Mouse (Mus musculus): ENCODE data around the gene Bmp2k. TPM values are rescaled to one million over a fixed set of nuclear protein-coding genes. Genes with fewer than 3 reads are reported as not detected.

Gene Bmp2k
- total RNA-seq, 2 experiments from 2014 or later = 15.5 to 16.8 TPM

DNA sequence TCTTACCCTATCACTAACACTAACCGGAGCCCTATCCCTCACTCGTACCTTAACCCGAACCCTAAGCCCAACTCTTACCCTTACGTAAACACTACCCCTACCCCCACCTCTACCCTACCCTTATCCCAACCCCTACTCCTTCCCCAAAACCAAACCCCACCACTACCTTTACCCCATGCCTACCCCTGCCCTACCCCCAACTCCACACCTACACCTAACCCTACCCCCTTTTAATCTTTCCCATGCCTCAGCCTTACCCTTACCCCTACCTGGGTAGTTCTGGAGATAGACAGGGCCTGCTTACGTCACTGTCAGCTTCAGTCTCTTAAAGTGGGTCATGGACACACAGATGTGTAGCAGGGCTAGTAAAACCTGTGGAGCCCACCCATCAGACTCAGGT, 51.4 kb downstream of the Bmp2k start:
- no peak for DNase-seq (ENCODE audit: low spot score in 2 of 2)

DNA sequence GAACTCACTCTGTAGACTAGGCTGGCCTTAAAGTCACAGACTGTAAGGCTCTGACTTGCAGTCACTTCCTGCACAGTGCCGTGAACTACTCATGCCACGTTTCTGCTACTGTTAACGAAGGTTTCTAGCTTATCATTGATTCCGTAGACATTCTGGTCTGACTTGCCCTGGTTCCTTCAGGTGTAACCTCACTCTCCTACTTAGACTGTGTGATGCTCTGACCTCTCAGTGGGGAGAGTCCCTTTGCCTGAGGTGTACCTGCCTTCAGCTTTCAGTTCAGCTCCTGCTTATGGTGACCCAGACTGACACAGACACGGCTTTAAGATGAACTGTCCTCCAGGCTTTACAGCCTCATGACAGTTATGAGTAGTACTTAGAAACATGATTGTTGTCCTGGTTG, 56.7 kb downstream of the Bmp2k start:
- DNase-seq (ENCODE audit: low spot score in 2 of 2) = no peak

DNA sequence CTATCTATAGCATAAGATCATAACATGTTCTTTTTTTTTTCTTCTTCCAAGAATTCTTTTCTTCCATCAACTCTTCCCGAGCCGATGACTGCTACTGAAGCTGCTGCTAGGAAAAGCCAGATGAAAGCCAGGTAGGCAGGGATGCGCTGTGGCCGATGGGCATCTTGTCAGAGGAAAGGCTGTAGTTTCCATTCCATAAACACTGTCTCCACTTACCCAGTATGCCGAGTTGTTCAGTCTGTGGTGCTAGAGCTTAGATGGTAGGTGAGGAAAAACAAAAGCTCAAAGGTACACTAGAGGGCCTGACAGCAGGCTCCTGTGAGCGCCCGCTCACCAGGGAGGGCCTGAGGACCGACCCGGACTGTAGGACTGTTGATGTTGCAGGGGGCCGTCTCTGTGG, 57.3 kb downstream of the Bmp2k start:
- no peak for DNase-seq (ENCODE audit: low spot score in 2 of 2)

DNA sequence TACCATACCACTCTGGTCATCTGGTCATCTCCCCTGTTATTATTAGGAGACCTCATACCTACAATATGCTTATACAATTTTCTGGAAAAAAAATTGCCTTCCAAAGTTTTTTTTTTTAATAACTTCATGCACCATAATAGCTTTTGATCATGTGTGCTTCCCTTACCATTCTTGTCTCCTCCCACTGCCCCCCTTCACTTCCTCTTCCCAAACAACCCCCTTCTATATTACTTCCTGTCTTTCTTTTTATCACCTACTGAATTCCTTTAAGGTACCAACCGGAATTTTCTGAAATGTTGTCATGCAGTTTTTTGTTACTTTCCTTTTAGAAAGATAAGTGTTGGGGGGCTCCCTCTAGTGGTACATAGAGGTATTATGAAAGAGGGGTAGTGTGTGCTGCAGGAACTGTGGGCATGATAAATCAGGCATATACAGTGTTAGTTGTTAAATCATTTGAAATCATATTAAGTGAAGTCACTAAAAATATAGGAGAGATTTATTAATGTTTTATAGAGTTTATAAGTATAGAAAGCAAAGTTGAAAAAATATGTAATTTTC, 58.1 kb downstream of the Bmp2k start:
- DNase-seq (ENCODE audit: low spot score in 2 of 2) = peak in 1 of 2 experiments; percentile 20

DNA sequence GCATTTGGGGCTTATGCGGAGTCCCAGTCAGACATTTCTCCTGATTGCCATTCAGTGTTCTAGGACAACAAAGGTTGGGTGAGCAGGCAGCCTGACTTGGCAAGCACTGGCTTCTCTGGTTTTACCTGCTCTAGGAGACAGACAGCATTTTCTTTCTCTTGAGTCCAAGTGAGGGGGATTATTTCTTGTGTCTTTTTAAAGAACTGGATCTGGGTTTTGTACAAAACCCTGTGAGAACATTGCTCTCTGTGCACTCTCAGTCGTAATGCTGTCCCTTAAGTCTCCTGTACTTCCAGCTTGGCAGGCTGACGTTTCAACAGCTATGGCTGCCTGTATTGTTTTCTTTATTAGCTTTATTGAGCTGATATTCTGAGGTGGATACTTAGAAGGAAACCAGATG, 58.9 kb downstream of the Bmp2k start:
- DNase-seq (ENCODE audit: low spot score in 2 of 2) = no peak

DNA sequence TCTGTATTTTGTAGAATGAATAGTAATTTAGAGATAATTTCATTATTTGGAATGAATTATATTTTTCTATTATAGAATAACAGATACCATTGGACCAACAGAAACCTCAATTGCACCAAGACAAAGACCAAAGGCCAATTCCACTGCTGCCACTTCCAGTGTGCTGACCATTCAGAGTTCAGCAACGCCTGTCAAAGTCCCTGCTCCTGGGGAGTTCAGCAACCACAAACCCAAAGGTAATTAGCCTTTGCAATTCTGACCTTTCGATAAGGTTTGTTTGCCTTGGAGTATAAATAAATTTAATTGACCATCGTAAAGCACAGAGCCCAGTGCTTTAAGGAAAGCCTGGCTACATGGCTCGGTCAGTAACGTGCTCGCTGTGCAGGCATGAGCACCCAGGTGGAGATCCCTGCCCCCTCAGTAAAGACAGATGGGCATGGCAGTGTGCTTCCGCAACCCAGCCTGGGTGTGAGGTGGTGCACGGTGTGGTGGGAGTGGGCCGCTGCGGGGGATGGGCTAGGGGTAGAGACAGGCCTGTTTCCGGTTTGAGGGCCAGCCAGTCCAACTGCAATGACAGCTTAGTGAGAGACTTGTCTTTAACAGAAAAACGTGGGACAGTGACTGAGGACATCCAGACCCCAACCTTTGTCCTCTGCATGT, 59.4 kb downstream of the Bmp2k start:
- DNase-seq (ENCODE audit: low spot score in 2 of 2) = no peak

DNA sequence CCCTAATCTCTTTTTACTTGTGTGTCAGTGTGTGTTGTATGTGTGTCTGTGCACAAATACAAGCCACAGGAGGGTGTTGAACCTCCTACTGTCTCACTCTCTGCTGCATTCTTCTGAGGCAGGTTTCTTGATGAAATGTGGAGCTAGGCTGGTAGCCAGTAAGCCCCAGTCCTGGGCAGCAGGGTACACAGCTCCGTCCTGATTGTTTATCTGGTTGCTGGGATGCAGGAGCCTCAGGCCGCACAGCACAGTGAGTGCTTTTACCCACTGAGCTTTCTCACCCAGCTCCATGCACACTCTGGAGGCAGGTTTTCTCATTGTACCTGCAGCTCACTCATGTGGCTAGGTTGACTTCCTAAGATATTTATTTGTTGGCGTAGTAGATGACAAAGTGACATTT, 63.4 kb downstream of the Bmp2k start:
- DNase-seq (ENCODE audit: low spot score in 2 of 2) = no peak

DNA sequence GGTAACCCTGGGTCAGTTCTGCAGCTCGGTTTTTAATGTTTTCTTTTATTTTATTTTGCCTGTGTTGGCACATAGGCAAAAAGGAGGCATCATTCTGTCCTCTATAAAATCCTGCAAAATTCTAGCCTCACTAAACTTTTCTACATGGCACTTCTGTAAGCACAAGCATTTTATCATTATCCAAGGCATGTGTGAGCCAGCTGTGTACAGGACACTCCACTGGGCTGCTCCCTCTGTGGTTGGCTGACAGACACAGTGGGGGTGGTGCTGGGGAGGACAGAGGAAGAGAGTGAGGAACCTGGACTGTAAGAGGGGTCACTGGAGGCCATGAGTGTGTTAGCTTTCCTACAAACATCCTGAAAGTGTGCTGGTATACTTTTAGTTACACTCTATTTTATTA, 64.6 kb downstream of the Bmp2k start:
- no peak for DNase-seq (ENCODE audit: low spot score in 2 of 2)

DNA sequence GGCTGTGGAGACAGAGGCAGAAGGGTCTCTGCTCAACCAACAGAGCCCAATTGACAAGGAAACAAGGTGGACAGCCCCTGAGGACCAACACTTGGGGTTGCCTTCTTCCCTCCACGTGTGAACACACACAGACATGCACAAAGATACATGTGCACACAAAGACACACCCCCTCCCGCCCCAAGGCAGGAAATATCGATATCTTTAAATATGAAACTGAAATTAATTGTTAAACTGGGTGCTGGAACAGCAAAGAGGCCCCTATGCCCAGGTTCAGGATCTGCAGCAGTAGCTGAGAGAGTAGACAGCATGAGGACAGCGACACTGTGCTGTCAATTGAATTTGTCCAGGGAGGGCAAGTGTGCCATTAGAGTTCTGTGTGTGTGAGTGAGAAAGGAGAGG, 68.3 kb downstream of the Bmp2k start:
- no peak for DNase-seq (ENCODE audit: low spot score in 2 of 2)

DNA sequence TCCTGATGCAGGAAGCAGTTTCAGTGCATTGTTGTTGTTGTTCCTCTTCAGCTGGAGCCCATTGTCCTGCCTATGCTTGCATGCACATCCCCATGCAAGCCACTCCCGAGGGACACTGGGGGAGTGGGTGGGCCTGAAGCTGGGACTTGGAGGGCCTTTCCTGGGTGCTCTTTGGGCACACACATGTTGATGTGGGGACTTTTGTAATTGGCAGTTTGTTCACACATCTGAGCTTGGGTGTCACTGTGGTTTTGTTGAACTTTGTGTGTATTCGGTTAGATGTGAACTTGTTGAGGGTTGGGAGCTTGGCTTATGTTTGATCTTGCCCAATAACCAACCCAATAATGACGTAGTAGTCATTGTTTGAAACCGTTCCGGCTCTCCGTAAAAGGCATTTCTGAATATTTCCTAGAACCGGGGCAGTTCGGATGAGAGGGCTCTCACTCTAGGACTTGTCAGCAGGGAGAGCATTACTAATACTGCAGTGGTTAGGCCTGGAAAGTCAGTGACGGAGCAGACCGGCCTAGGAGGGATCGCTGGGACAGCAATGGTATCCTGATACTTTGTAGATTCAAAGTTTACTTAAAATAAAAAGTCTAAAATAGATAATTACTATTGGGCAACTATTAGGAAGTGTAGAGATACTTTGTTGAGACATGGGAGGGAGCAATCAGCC, 78.1 kb downstream of the Bmp2k start:
- DNase-seq (ENCODE audit: low spot score in 2 of 2) = no peak

DNA sequence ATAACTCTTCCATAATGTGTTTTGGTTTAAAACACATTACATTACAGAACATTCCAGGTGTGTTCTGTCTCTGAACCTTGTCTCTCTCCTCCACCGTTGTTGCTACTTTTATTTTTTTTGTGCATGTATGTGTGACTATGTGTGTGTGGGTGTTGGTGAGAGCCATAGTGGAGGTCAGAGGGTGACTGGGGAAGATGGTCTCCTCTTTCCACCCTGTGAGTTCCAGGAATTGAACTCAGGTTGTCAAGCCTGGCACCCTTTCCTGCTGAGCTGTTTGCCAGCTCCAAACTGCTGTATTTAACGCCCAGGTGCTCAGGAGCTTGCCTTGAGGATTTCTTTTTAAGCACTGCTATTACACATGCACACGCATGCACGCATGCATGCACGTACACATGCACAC, 78.7 kb downstream of the Bmp2k start:
- DNase-seq (ENCODE audit: low spot score in 2 of 2) = no peak

DNA sequence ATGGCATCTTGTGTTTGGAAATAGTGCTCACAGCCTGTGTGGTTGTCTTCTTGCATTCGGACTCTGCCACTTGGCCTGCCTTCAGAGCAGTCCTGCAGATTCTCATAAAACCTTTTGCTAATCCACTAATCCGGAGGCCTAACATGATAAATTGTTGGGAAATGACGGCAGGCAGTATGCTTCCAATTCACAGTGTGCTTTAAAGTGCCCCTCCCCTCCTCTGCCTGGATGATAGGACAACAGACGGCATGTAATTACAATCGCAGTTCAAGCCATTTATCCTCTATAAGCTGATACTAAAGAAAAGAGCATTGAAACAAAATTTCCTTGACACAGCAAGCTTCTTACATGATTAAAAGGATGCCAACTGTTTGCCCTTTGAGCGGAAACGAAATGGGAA, 80.2 kb downstream of the Bmp2k start:
- DNase-seq (ENCODE audit: low spot score in 2 of 2) = no peak

DNA sequence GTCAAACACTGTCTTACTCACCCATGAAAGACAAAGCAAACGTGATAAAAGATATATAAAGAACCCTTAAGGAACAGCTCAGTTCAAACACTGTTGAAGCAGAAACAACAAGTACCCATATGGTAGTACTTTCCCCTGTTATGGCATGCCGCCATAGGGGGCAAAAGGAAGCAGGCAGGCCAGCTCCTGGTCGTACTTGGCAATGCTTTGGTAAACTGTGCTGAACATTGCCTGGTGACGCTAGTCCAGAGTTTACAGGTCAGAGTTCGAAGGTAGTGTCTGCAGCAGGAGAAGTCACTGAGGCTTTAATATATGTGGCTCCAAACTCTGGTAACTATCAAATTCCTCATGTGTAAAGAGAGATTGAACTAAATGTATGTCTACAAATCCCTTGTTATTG, 81.2 kb downstream of the Bmp2k start:
- no peak for DNase-seq (ENCODE audit: low spot score in 2 of 2)

DNA sequence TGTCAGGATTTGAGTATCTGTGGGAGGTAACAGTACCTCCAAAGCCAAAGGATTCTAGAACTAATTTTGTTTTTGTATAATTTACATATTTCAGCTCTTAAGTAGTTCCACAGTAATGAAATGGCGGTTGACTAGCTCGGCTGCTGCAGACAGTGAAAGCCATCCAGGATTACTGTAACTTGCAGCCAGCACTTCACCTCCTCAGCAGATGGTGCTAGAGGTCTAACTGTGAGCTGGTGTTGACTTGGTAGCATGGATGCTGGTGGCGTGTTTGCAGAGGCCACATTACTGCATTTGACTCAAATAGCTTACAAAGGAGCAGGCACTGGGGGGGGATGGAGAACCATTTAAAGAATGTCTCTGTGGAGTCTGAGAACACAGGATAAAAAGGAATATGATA, 84.0 kb downstream of the Bmp2k start:
- DNase-seq (ENCODE audit: low spot score in 2 of 2) = no peak

DNA sequence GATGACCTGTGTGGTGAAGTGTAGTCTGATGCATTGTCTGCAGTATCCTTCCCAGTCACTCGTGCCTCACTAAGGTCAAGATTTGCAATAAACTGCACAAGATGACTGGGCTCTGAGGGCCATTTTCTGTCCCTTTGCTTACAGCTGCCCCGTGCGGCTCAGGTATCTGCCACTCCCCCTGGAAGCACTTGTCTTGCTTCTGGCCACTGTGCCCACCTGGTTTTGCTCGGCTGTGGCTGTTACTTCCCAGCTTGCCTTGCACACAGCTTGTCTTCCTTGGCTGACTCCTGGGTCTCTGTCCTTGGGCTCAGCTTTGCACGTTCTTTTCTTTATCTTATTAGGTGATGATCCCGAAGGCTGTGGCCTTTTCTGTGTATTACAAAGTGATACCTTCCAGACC, 86.2 kb downstream of the Bmp2k start:
- no peak for DNase-seq (ENCODE audit: low spot score in 2 of 2)

DNA sequence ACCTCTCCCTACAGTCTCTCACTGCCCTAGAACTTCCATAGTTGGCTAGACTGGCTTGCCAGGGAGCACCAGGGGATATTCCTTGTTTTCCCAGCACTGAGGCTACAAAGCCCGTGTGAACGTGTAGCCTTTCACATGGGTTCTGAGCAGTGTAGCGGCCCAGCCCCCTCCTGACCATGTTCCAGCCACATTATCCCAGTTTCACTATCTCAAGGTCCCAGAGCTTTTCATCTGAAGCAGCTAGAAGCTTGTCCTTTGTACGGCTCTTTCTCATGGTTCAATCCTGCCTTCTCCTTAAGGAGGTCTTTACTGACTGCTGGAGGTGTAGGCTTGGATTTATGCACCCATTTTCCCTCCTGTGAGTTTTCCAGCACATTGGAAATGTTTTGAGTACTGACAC, 87.1 kb downstream of the Bmp2k start:
- DNase-seq (ENCODE audit: low spot score in 2 of 2) = no peak

DNA sequence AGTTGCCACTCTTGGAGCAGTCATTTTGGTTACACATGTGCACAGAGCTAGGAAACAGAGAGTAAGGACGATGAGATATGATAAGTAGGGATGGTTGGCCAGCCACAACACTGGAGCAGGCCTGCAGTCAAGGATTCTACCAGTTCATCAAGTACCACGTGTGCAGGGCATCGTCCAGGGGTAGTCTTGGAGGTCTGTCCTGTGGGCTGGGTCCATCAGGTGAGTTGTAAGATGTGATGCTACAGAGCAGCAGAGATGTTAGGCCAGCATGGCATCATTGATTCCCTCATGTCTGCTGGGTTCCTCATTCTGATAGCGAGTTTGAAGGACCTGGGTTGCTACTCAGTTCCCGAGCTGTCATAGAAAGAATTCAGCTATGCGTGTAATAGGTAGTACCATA, 87.6 kb downstream of the Bmp2k start:
- DNase-seq (ENCODE audit: low spot score in 2 of 2) = no peak

DNA sequence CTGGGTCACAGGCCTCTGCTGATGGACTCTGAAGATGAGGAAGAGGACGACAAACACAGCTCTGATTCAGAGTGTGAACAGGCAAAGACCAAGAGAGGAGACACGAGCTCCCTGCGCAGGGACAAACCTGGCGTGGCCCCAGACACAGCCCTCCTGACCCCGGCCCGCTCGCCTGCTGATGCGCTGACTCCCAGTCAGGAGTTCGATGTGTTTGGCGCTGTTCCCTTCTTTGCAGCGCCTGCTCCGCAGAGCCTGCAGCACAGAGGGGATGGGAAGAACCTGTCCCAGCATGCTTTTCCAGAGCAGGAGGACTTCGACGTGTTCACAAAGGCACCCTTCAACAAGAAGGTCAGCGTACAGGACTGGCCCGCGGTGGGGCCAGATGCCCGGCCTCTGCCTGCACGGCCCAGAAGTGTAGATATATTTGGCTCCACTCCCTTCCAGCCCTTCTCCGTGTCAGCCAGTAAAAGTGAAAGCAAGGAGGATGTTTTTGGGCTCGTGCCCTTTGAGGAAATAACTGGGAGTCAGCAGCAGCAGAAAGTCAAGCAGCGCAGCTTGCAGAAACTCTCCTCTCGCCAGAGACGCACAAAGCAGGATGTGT, 89.6 kb downstream of the Bmp2k start:
- DNase-seq (ENCODE audit: low spot score in 2 of 2) = no peak

DNA sequence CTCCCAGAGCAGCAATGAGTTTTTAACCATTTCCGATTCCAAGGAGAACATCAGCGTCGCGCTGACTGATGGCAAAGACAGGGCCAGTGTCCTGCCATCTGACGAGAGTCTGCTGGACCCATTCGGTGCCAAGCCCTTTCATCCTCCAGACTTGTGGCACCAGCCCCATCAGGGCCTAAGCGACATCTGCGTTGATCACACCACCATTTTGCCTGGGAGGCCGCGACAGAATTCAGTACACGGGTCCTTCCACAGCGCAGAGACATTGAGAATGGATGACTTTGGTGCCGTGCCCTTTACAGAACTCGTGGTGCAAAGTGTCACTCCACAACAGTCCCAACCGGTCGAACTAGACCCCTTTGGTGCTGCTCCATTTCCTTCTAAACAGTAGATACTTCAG, 90.3 kb downstream of the Bmp2k start:
- no peak for DNase-seq (ENCODE audit: low spot score in 2 of 2)

DNA sequence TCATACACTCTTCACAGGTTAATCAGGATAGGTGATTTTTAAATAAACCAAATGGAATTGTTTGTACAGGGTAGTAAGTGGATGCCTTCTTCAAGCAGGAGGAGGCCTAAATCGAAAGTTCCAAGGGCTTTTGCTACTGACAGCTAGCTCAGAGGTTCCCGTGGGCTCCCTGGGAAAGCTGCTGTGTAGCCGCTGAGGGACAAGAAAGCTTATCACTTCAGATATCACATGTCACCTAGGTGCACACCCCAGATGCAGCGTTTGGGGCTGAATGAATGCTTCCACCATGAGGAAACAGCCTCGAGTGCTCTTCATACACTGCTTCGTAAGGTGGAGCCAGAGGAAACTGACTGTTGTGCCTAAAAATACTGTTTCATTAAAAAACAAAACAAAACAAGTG, 90.7 kb downstream of the Bmp2k start:
- DNase-seq (ENCODE audit: low spot score in 2 of 2) = no peak

DNA sequence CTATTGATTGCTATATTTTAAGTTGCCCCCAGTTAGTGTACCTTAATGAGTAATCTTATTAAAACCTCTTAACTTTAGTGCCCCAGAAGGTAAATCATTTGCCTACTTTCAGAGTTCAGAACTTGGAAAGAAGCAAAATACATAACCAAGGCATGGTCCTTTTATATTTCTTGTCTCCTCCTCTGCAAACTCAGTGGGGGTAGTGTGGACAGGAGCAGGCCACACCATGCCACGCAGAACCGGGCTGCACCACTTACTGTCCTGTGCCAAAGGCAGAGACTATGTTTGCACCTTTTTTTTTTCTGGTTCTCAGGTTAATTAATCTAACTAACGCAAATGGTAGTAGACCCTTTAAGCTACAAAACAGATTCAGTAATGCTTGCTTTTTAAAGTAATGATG, 91.9 kb downstream of the Bmp2k start:
- no peak for DNase-seq (ENCODE audit: low spot score in 2 of 2)

DNA sequence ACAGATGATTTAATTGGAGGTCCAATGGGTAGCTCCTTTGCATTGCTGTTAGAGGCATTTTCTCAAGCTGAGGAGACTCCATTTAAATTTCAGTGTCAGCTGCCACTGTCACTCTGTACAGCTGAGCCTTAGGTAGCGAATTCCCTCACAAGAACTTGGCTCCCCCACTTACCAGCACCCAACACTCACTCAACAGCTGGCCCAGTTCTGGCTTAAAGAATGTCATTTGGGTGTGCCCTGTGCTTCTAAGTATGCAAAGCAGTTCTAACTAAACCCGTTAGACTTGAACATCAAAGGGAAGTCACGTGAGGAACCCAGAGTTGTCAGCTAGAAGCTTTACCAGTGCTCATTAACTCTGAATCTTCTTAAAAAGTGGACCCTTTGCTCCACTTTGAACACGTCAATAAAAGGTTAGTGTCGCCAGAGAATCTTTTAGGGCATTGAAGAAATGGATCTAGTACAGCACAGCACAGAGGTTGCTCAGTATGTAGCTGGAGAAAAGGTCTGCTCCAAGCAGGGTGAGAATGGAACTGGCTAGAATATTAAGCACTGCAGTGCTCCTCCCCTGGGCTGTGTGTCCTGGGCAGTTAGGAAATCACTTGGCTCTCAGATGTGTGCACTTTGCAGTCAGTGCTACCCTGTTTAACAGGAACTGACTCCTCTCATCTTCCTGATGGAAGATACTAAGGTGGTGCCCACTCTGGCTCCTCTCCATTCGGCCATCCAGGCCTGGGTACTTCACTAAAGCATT, 92.7 kb downstream of the Bmp2k start:
- DNase-seq (ENCODE audit: low spot score in 2 of 2) = no peak

Data from gastrocnemius, postnatal 4 days (tissue).